Mouse (Mus musculus) liver, postnatal 0 days (tissue): ENCODE measurements around the gene Mapk9.

Experiments used
- CTCF ChIP-seq: sonication (generic); IDR thresholded peaks from 2 replicates; pipeline ENCODE4 v1.5.1; 2016; ENCODE audit warnings: antibody characterized with exemption, low read depth
- EP300 ChIP-seq: IDR thresholded peaks from 2 replicates; pipeline ENCODE4 v1.6.1; 2016; ENCODE audit warnings: antibody characterized with exemption, low read depth, mild to moderate bottlenecking

- TF ChIP-seq CTCF (no peak), EP300 (no peak)
Measured at GRCm38 (mm10) chr11:49855144-49855543, 8.6 kb downstream of the Mapk9 start.
